Mouse (Mus musculus) macrophage (primary cell): ENCODE data around the gene Kat7. TPM values are rescaled to one million over a fixed set of nuclear protein-coding genes. Genes with fewer than 3 reads are reported as not detected.

ENCODE experiments used
- H3K27ac ChIP-seq: fragments of 350-480 bp; formaldehyde crosslinking; 2 replicates; pipeline ENCODE4 v1.9.0; 2021
- H3K36me3 ChIP-seq: fragments of 350-480 bp; formaldehyde crosslinking; 2 replicates; pipeline ENCODE4 v1.9.0; 2021; ENCODE audit errors: inconsistent target
- H3K4me3 ChIP-seq: fragments of 350-480 bp; formaldehyde crosslinking; 2 replicates; pipeline ENCODE4 v1.9.0; 2021; ENCODE audit errors: inconsistent target
- H3K79me2 ChIP-seq: fragments of 350-480 bp; formaldehyde crosslinking; 2 replicates; pipeline ENCODE4 v1.9.0; 2021; ENCODE audit errors: inconsistent target
- WGBS: methylation state at CpG from one replicate; pipeline ENCODE4 v1.1.7; 2026; ENCODE audit warnings: inconsistent platforms; ENCODE audit not compliant: missing documents; 5-methylcytosine and 5-hydroxymethylcytosine counted together
- polyA plus RNA-seq: library from polyadenylated mRNA; stranded (reverse); fragments of 250-400 nt; gene quantifications from 3 replicates; pipeline ENCODE4 v1.2.4, GENCODE M21; 2018; ENCODE audit warnings: inconsistent platforms
- total RNA-seq, 78 experiments: library from RNA; depleted of rRNA; stranded (reverse); fragments of 250-400 nt; gene quantifications; 1 replicate in 9 of 78; 2 replicates in 24 of 78; 3 replicates in 43 of 78; 4 replicates in 2 of 78; pipeline ENCODE4 v1.2.4; 2018; ENCODE audit warnings: inconsistent platforms in 56 of 78

The Kat7 gene
- 10 to 100 TPM; 38.4 to 79.8 (median 62.3) TPM for total RNA-seq (2018; cell fraction: chromatin; rRNA removed)
- total RNA-seq (2018; cell fraction: cytosol; rRNA removed) = 10 to 100 TPM; 28.5 to 54.9 (median 46.4) TPM
- 10 to 100 TPM; 33.3 to 79.8 (median 49.9) TPM for total RNA-seq (2018; cell fraction: nucleus; rRNA removed)
- 36.7 to 45.2 TPM (median 38.3 TPM) in 3 replicates for polyA plus RNA-seq

DNA sequence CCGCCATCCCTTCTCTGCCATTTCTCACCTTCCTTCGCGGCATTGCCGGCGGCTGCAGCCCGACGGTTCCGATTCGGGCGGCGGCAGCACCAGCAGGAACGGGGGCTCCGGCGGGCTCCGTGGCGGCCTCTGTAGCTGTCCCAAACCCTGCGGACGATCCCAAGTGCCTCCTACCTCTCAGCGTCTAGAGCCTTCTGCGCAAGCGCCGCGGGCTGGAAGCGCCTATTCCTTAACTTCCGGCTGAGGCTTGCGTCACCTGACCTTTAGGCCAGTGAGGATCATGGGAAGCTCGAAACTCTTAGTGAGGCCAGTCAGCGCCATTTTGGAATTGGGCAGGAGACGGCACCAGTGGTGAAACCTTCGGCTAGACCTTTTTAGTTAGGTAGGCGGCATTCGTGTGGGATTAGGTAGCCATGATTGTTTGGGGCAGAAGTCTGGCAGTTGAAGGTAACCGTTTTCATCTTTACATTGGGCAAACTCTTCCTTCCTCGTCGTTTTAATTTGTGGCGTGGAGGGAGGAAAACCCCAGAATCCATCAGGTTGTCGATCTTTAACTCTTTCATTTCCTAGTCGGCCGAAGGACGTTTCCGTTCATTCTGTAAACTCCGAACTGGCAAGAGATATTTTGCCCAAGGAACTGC is at the start of gene Kat7:
Gene Kat7, minus strand, starts transcription at position 240 of the 641 bp plus-strand sequence.
- H3K27ac ChIP-seq = peak within 1 kb of the TSS; percentile 86
- under 1% methylated on average over 42 of the region's 42 CpGs for WGBS
- peaks cover 13% of the 10 kb centered on the region for H3K36me3 ChIP-seq

DNA sequence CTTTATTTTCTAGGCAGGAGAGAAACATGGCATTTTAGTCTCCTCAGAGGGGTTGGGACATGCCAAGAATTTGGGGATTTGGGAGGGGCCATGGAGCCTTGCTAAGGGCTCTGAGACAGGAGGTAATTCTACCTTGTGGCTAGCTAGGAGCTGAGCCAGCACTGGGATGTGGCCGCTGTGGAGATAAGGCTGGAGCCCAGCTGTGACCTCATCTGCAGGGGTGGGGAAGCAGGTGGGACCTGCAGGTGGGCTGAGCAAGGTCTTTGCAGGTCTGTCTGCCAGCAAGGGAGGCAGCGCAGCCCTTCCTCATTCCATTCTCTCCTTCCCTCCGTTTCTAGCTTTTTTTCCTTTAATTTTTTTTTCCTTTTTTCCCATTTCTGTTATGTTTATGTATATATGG is 48.2 kb upstream of the Kat7 start:
- Histone ChIP-seq H3K27ac (no peak overlapping the region), H3K36me3 (no peaks in the 10 kb centered on the region), H3K4me3 (no peak overlapping the region), H3K79me2 (no peaks in the 10 kb centered on the region)
- 71% methylated on average over 1 of the region's 3 CpGs for WGBS

More for the DNA sequence above, at the start of gene Kat7:
- H3K4me3 ChIP-seq = peak within 1 kb of the TSS; percentile 92
- H3K79me2 ChIP-seq = peaks cover 48% of the 10 kb centered on the region

DNA sequence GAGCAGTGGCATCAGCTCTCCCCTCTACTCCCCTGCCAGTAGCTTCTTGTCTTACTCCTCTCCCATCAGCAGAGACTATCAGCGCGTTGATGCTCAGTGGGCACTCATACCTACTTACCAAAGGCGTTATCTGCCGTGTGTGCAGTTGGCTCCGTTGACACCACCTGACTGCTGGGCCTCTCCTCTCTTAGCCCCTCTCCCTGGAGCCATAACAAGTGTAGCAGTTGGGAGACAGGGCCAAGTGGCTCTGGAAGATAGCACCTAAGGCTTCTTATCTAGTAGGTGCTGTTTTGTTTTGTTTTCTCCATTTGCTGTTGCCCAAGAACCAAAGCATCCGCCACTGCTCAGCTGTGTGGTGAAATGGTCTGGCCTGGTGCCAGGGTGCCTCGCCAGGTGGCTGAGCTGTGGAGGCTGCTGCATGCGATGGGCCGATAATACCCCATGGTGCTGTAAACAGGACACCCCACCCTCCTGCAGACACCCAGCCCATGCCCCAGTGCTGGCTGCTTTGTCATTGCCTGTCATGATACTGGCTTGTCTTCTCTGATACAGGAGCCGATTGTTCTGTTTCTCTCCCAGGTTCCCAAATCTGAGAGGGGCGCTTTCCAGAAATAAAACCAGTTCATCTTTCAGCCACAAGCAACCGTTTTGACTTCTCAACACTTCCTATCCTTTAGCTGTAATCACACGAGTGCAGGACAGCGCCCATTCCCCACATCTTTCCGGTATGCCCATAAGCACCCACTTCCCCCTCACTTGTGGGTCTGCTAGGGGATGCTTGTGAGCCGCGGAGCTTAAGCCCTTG is 46.6 kb upstream of the Kat7 start:
- H3K4me3 ChIP-seq = no peak overlapping the region
- H3K79me2 ChIP-seq = no peaks in the 10 kb centered on the region
- no peaks in the 10 kb centered on the region for H3K36me3 ChIP-seq
- no peak overlapping the region for H3K27ac ChIP-seq
- WGBS = 23% methylated on average over 17 of the region's 17 CpGs

DNA sequence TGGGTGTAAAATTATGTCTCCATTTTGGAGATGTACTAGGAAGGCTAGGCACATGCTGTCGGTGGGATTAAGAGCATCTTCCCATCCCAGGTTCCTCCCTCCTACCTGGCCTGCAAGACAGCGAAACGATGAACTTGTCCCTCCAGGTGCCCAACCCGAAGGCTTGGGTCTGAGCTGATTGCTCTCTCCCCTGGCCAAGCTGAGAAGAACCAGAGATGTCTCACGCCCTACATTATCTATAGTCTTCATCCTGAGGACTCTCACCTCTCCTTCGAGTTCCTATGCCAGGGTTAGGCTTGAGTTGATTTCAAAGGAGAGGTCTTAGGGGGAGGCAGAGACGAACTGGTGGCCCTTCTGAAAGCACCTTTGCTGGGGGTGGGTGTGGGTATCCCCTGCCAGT is 46.0 kb upstream of the Kat7 start:
- WGBS = 68% methylated on average over 7 of the region's 7 CpGs
- no peaks in the 10 kb centered on the region for H3K79me2 ChIP-seq
- H3K27ac ChIP-seq = no peak overlapping the region; the same call in 1 of the 2 replicates
- H3K36me3 ChIP-seq = no peaks in the 10 kb centered on the region
- no peak overlapping the region for H3K4me3 ChIP-seq

DNA sequence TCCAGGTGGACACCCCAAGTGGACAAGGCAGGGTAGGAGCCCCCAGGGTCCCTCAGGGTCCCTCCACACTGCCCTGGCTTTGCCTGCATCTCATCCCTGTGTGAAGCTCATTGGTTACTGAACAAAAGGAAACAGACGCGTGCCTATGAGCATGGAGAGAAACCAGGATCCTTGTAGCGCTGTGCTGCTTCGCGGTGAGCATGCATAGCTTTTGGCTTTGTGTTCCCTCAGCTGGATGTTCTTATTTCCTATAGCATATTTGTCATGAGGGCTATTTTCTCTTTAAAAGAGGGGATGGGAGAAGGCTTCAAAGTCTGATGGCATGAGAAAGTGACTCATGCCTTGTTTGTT is 45.6 kb upstream of the Kat7 start:
- 56% methylated on average over 5 of the region's 5 CpGs for WGBS
- Histone ChIP-seq H3K36me3 (no peaks in the 10 kb centered on the region), H3K4me3 (no peak overlapping the region), H3K79me2 (no peaks in the 10 kb centered on the region), H3K27ac (peak overlapping the region; percentile 62)

DNA sequence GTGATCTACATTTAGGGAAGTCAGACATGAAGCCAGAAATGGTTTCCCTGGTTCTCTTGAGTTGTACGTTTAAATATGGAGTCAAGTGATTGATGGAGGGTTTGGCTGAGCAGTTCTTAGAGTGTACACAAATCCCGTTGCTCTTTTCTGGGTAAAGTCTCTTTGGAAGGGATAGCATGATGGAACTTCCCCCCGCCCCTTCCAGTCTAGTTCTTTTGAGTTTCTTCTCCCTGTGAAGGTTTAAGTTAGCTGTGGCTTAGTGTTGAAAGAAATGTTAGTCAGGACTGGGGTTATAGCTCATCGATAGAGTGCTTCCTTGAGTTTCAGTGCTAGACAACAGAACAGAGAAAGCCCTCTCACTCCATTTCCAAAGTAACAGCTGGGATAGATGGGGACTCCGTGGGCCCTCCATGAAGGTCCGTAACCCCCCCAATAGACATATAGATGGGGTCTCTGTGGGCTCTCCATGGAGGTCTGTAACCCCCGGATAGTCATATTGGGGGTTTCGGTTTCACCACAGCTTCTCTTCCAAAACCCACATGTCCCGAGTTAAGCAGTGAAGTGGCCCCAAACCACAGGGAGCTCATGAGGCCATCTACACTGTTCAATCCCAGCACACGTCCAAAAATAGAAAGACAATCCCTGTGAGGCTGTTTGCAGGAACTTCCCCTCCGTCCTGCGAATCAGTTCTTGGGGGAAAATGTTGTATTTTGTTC is 45.1 kb upstream of the Kat7 start:
- no peaks in the 10 kb centered on the region for H3K79me2 ChIP-seq
- peak overlapping the region; percentile 62 for H3K27ac ChIP-seq
- H3K4me3 ChIP-seq = no peak overlapping the region
- H3K36me3 ChIP-seq = no peaks in the 10 kb centered on the region
- WGBS = 13% methylated on average over 11 of the region's 12 CpGs

DNA sequence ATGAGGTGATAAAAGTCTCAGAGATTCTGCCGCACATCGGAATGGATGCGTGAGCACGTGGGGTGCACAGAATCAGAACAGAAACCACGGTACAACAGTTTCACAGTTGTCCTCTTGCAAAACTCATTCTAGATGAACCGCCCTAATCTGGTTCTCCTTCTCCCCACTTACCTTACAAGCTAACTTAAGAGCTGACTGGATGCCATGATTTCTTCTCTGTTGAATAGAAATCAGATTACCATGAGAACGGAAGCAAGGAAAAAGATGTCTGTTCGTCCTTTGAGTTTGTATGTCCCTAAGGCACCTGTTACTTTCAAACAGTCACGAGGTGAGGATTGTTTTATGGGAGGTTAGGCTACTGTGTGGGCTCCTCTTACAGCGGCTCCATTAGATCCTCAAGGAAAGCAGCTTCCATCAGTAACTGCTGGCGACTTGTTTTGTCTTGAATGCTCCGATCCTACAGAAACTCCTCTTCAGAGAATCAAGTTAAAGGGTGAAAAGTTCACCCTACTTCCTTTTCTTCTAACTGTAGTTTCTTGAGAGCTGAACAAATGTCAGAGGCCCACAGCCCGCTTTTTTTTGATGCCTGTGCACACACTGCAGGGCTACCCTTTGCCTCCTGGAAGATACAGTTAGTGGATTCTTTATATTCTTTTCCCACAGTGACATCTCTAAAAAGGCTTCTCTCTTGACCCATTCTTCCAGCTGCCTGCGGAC is 44.3 kb upstream of the Kat7 start:
- H3K79me2 ChIP-seq = no peaks in the 10 kb centered on the region
- no peaks in the 10 kb centered on the region for H3K36me3 ChIP-seq
- no peak overlapping the region for H3K4me3 ChIP-seq
- H3K27ac ChIP-seq = peak overlapping the region; percentile 62
- WGBS = 15% methylated on average over 14 of the region's 14 CpGs

DNA sequence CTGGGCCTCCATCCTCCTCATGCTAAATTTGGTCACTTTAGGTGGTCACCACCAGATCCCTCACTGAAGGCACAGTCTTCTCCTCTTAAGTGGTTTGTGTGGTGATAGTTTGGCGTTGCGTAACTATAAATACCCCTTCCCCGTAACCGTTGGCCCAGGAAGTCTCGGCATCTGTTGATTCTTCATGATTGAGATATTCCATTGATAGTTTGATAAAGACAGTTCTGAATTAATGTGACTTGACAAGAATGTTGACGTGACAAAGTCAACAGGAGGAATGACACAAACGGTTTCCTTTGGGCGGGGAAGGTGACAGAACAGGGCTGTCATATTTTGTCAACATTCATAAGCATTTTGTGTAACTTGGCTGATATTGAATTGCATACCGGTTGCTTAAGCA is 43.2 kb upstream of the Kat7 start:
- H3K36me3 ChIP-seq = no peaks in the 10 kb centered on the region
- H3K79me2 ChIP-seq = no peaks in the 10 kb centered on the region
- WGBS = 50% methylated on average over 9 of the region's 9 CpGs
- no peak overlapping the region for H3K4me3 ChIP-seq
- no peak overlapping the region for H3K27ac ChIP-seq

DNA sequence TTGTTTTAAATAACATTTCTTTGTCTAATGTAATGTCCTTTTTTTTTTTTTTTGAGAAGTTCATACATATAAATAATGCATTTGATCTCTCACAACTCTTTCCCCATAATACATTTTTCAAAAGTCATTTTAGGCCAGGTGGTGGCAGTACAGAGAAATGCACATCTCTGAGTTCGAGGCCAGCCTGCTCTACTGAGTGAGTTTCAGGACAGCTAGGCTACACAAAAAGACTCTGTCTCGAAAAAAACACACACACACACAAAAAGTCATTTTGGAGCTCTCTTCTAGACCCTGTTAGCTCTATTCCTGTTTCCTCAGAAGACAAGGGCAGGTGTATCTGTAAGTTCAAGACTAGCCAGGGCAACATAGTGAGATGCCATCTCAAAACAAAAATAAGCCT is 42.6 kb upstream of the Kat7 start:
- H3K27ac ChIP-seq = no peak overlapping the region
- H3K36me3 ChIP-seq = no peaks in the 10 kb centered on the region
- 80% methylated on average over 2 of the region's 2 CpGs for WGBS
- H3K79me2 ChIP-seq = no peaks in the 10 kb centered on the region
- no peak overlapping the region for H3K4me3 ChIP-seq

DNA sequence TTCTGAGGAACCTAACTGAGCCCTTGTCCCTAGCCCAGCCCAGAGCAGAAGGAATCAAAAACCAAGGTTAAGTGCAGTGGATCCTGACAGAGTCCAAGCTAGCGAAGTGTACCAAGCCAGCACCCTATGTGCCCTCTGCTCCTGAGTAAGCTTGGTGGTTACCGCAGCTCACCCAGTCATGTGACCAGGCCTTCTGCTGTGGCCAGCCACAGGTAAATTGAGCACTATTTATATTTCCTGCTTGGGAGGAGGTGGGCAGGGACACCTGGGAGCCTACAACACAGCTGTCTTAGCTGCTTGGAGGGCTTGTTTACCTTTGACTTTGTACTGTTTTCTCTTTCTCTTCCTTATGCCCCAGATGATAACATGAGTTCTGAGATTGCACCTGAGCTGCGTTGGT is 40.9 kb upstream of the Kat7 start:
- Histone ChIP-seq H3K36me3 (no peaks in the 10 kb centered on the region), H3K79me2 (no peaks in the 10 kb centered on the region; the same call in 1 of the 2 replicates), H3K27ac (no peak overlapping the region), H3K4me3 (no peak overlapping the region)
- 85% methylated on average over 3 of the region's 3 CpGs for WGBS

DNA sequence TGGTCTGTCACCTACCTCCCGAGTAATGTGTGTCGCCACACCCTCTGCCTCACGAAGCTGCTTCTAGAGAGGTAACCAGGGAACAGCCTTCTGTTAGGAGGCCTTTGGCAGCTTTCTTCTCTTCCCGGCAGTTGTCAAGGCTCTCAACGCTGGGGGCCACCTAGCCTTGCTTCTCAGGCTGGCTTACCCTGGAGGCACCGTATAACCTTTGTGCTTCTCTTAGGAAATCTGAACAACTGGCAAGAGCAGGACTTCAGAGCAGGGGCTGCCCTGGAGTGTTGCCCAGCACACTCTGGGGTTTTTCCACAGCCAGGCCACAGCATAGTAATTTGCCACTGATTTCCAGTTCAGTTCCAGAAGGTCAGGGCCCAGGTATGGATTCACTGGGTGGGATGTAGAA is 40.2 kb upstream of the Kat7 start:
- no peak overlapping the region for H3K27ac ChIP-seq

DNA sequence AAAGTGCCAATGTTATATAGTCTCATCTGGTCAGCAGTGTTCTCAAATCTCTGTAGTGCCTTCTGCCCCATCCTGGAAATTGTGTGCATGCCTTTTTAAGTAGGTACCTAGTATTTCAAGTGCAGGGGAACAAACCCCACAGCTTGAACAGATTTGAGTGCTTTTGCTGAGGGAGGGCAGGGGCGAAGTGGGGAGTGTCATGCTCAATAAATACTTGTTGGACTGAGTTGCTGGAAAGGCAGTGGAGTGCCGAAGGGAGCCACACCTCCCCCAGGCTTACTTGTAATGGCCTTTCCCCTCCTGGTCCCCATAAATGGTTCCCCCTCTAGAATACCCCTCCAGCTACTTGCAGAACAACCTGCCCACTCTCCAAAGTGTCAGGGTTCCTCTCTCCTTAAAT is 34.1 kb upstream of the Kat7 start:
- Histone ChIP-seq H3K4me3 (no peak overlapping the region), H3K27ac (no peak overlapping the region), H3K79me2 (peaks cover 45% of the 10 kb centered on the region; the same call in 1 of the 2 replicates), H3K36me3 (no peaks in the 10 kb centered on the region)
- WGBS = 83% methylated on average over 2 of the region's 2 CpGs

More for the DNA sequence above, 40.2 kb upstream of the Kat7 start:
- H3K4me3 ChIP-seq = no peak overlapping the region
- 85% methylated on average over 6 of the region's 6 CpGs for WGBS
- peaks cover 6% of the 10 kb centered on the region; the same call in 1 of the 2 replicates for H3K79me2 ChIP-seq
- no peaks in the 10 kb centered on the region for H3K36me3 ChIP-seq

DNA sequence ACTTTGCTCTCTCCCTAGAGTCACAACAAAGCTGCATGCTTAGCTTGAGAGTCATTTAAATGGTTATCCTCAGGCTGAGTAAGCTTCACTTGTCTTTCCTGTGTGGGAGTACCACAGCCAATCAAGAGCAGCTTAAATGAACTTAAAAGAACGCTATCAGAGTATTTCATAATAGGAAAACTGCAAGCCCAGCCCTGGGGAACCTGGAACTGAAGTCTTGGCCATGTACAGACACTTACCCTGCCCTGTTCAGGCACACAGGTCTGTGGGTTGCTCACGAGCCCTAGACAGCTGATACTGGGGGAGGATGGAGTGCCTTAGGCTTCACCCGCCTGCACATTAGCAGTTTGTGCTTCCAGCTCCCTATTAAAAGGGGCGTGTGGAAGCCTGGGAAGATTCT is 33.1 kb upstream of the Kat7 start:
- H3K4me3 ChIP-seq = no peak overlapping the region
- H3K79me2 ChIP-seq = peaks cover 53% of the 10 kb centered on the region; the same call in 1 of the 2 replicates
- H3K27ac ChIP-seq = no peak overlapping the region
- H3K36me3 ChIP-seq = no peaks in the 10 kb centered on the region
- WGBS = 65% methylated on average over 4 of the region's 4 CpGs

DNA sequence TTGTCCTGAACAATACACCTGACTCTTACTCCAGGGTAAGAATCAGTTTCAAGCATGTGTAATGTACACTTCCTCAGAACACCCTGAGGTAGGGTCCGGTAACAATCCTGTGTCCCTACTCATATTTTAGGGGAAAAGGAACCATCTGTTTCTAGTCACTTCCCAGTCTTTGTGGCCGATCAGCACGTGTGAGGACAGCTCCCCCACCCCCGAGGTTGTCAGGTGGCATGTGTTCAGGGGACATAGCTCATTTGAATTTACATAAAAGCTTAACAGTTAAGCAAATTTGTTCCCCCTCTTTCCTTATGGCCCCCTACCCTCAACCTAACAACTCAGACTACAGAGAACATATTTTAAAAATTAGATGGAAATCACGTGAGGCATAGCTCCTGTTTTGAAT is 30.6 kb upstream of the Kat7 start:
- no peak overlapping the region for H3K27ac ChIP-seq
- H3K4me3 ChIP-seq = no peak overlapping the region
- peaks cover 51% of the 10 kb centered on the region; the same call in 1 of the 2 replicates for H3K79me2 ChIP-seq
- WGBS = 26% methylated on average over 5 of the region's 5 CpGs
- no peaks in the 10 kb centered on the region for H3K36me3 ChIP-seq
